Mouse (Mus musculus) retina, embryonic 14.5 days (tissue): ENCODE measurements at regions not wholly inside any gene's neighbourhood (a gene's known extent, or its start where the extent isn't known, plus 50 kb on each side); places are given as distances from the start of the nearest gene placed in this dataset.

Experiments
- DNase-seq: peaks from one replicate; pipeline ENCODE4 v3.0.0-alpha.2; 2015; ENCODE audit warnings: low spot score

DNA sequence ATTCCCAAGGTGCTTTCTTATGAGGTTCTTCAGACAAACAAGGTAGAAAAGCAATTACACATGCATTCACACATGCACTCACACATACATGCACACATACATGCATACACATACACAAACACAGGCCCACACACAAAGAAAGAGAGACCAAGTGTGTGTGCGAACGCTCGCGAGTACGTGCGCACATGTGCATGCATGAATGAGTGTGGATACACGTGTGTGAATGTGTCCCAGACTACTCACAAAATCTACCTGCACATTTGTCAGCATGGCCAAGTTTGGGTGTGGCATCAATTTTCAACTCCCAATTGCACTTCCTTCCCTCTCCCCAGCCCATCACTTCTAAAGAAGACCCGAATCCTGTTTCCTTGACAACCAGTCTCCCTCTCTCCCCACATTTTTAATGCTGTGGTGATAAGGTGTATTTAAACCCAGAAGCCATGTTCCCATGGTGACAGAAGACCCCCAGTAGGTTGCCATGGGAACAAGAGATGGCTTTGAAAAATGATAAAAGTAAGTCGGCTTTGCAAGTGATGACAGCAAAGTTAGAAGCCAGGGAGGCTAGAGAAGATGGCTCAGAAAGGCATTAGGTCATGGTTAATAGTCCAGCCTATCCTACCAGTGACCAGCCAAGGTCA, 206.3 kb downstream of the Rpl10-ps3 start:
- no peak for DNase-seq

GRCm38 (mm10) chr9:50136636-50136985, 208.2 kb downstream of the Rpl10-ps3 start:
- DNase-seq, result no peak

DNA sequence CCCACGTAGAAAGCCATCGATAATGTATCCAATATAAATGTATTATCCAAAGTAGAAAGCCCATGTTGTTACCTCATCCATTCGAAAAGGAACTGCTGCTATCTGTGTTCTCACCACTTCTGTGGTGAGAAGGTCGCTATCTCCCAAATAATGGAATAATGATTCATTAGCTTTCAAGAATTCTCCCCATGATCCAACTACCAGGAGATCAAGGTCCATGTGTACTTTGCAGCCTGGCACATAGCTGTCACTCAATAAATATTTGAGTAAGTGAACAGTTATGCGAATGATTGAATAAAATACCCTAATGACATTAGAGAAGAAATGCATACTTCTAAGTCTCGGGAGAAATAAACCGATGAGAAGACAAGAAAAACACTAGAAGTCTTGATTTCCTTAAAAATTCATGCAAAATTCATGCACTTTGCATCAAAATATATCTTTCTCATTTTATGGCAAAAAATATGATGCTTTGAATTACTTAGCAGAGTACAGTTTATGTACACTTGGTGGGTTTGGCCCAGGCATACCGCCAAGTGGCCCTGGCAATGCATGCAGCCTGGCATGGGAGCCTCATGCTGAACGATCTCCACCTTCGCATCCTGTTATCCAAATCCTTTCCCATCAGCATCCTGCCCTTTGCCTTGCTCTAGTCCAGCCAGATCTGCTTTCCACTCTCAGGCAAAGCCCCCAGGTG, 208.7 kb downstream of the Rpl10-ps3 start:
- no peak for DNase-seq

- no peak for DNase-seq
Measured at GRCm38 (mm10) chr9:50124241-50124640, 220.5 kb downstream of the Rpl10-ps3 start.

DNA sequence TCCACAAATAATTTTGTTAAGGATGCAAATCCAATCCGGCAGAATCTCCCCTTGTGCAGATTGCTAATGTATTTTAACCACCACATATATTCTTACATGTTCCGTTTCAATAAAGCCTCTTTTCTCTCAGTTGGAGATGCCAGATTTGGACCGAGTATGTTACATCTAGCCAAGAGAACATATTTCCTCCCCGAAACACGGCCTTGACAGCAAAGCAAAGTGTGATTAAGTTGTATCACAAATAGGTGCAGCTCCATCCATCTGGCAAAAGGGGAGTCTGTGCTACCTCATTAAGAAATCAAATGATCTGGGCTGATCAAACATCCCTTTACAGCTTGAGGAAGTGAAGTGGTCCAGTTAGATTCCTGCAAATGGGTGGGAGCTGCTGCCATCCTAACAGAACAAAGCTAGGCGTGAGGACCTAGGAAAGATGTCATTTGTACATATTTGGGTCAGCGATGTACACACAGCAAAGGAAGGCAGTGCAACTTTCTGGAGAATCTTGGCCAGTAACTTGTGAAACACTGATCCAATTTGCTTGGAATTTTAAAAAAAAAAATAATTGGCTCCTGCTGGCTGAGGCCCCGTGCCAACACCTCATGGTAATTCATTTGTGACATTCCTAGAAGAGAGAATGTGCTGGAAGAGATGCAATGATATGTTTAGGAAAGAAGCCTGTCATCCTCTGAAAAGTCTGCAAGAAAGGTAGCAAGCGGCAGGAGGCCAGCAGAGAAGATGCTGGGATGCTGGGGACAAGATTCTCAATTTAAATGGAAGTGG, 223.8 kb downstream of the Rpl10-ps3 start:
- no peak for DNase-seq

- no peak for DNase-seq
Measured at GRCm38 (mm10) chr9:50119412-50119811, 225.4 kb downstream of the Rpl10-ps3 start.

DNA sequence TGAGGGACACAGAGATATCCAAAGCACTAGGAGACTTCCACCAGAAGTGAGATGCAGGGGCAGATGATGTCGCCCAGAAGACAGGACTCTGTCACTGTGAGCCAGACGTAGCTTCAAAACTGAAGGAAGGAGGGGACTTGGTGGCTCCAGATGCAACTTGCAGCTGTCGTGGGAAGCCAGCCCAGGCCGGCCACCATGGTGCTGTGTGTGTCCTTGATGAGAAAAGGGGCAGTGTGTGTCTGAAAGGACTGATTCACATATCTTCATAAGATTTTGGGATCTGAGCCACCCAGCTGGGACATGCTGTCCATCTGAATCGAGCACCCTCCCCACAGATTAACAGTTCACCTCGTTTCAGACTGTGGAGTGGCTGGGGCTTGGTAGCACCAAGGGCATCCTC, 226.2 kb downstream of the Rpl10-ps3 start:
- no peak for DNase-seq

GRCm38 (mm10) chr9:50106551-50106950, 238.2 kb downstream of the Rpl10-ps3 start:
- no peak for DNase-seq

DNA sequence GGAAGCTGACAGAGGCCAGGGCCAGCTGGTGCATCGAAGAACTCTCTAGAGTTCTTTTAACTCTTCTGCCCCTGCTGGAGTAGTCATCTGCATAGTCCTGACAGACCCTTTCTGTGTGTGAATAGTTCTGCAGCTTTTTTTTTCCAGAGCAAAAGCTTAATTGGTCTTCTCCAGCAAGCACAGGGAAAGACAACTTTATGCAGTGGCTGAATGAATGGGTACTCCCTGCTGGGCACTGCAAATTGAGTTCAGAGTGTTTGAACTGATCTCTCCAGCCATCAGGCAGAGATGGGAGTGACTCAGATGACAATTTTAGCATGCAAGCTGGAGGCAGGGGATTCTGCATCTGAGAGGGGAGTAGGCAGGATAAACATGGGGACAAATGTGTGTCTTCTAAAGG, 242.0 kb downstream of the Rpl10-ps3 start:
- peak; percentile 60 for DNase-seq

DNA sequence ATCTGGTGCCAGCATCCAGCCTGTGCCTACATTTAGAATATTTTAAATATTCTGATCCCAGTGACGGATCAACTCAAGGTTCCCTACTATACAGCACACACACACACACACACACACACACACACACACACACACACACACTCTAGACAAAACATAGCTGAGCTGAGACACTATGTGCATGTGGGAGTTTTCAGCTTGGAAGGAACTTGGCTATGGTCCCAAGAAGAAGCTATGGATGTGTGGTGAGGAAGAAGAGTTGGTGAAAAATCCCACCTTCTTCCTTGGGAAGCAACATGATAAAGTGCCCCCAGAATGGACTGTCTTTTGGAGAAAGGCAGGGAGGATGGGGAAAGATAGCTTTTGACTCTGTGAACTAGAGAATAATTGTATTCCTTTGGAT, 243.7 kb downstream of the Rpl10-ps3 start:
- no peak for DNase-seq

GRCm38 (mm10) chr9:50090968-50091367, 253.8 kb downstream of the Rpl10-ps3 start:
- no peak for DNase-seq

DNA sequence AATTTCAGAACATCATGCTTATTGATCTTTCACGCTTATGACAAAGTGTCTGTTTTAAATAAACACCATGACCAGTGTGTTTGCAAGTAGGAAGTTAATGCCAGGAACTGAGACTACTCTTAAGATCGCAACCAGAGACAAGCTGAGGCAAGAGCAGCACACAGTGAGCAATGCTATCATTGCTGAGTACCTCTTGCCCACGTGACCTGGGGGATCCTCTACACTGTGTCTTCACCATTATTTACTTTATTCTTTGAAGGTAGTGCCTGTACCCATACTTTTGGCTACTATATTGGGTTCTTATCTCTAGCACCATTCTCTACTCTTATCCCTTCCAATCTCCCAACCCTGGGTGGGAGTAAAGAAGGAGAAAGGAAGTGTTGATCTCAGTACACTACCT, 254.9 kb downstream of the Rpl10-ps3 start:
- no peak for DNase-seq

DNA sequence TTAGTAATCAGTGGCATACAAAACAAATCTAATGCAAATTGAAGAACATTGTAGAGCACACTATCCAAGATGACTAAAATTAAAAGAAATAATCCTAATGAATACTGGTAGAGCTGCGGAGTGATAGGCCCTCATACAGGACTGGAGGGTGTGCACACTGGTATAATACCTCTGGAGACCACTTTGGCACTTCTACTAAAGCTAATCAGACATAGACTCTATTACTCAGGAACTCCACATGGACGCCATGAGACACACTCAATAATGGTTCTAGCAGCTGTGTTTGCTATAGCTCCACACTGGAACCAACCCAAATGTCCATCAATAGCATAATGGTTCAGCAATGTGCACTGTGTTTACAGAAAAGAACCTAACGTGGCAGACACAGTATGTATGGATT, 264.6 kb downstream of the Rpl10-ps3 start:
- no peak for DNase-seq

DNA sequence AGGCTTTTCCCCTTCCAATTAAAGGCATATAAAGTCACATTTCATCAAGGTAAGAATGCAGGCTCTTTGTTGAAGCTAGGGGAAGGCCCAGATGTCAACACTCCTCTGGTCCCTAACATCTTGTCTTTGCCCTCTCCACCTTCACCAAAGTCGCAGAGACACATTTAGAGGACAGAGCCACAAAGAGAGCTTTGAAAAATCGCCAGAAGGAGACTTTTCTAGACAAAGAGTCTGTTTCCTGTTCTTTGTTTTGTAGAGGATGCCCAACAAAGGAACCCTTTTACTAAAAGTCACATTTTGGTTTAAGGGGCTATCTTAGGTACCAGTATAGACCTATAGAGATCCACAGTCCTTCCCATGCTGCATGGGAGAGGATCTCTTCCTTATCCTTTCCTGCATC, 269.9 kb upstream of the Ncam1 start:
- no peak for DNase-seq

DNA sequence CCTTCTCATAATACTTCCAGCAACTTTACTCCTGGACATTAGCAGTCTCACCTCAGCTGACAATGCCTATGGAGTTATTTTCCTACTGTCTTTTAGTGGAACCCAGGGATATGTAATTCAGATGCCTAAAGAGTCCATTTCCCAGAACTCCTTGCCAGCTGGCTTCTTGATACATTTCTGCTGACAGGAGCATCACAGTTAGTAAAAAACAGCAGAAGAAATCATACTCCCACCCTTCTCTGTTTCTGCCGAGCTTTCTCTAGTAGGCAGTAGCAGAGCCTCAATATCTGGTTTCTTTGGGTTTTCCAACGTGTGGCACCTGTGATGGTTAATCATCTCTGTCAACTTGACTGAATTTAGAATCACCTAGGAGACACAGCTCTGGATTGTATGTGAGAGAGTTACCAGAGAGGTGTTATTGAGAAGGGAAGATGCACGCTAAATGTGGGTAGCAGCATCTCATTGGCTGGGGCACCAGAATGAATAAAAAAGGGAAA, 269.1 kb upstream of the Ncam1 start:
- DNase-seq, result no peak

GRCm38 (mm10) chr9:50064505-50065229, 265.9 kb upstream of the Ncam1 start:
- DNase-seq, result no peak

DNA sequence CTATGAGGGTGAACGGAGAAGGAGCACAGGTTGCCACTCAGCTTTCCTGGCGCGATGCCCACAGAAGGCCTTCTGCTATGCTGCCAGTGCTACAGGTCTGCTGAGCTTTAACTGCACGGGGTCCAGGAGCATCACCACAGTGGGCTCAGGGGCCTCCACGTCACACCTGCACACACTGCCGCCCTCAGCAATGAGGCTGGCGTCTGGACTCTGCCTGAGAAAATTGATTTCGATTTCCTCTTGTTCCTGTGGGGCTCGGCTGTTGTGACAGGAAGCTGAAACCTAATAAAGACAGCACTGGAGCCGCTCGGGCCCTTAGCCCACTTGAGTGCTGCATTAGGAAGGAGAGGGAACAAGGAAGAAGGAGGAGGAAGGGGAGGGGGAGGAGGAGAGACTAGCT, 239.5 kb upstream of the Ncam1 start:
- no peak for DNase-seq

DNA sequence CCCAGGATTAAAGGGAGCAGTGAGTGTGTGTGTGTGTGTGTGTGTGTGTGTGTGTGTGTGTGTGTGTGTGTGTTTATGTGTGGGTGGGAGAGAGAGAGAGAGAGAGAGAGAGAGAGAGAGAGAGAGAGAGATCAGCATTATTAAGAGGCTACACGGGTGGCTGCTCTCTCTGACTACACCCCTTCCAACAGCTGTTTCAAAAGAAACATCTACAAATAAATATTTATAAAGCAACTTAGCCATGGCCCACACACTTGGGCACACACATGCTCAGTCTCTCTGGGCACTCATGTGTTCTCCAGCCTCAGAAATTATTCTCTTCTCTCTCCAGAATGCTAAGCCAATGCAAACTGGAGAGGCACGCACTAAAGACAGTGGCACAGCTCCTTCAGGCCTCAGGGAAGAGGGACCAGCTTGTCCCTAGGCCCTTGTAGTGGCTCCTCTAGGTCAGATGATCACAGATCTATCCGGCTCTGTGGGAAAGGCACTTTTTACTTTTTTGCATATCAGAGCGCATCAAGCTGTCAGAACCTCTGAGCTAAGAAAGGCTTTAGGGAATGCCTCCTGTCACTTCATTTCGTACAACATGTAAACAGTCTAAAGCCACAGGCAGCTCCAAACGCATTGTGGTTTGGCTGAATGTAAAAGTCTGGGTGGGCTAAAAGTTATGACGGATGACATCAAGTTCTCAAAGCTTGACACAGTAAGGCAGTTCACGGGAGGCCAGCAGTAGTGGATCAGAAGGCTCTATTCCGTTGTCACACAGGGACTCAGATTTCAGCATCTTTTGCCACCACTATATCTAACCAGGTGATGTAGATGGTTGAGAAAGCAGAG, 233.8 kb upstream of the Ncam1 start:
- DNase-seq, result peak; percentile 16

GRCm38 (mm10) chr9:50031318-50031717, 232.6 kb upstream of the Ncam1 start:
- DNase-seq, result peak; percentile 59

DNA sequence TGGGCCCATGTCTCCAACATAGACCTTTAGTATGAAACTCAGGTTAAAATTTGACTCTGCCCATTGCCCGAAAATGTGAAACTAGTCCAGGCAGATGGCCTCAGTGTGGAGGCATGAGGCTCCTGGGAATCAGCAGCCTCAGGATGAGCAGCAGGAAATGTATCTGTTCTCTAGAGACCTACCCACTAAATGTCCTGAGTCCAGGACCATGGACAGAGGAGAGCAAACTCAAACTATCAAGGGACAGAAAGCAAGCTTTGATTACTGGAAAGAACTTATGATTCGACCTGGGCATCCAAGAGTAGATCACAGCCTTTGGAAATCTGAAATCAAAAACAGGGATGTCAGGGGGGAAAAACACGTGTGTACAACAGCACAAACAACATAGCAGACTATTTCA, 230.3 kb upstream of the Ncam1 start:
- peak; percentile 50 for DNase-seq

DNA sequence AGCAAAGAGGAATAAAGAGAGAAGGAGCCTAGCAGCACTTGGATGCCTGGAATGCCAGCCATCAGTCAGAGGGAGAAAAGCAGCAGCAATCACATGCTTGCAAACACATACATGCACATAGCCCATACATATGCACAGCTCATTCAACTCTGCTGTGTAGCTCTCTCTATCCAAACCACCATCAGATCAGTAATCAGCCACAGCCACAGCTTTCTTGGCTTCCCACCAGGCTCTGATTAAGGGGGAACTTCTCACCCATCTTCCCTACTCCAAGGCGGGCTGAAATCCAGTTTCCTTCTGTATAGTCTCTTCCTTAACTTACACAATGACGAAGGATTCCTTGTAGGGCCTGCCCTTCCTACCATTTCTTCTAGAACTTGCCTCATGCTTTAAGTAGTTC, 229.8 kb upstream of the Ncam1 start:
- no peak for DNase-seq

GRCm38 (mm10) chr9:50024820-50025219, 226.1 kb upstream of the Ncam1 start:
- DNase-seq, result no peak
